Mouse (Mus musculus): ENCODE data around the gene C730034F03Rik. TPM values are rescaled to one million over a fixed set of nuclear protein-coding genes. Genes with fewer than 3 reads are reported as not detected.

The C730034F03Rik gene
- polyA plus RNA-seq, 1 experiment from 2014 or later: 7.0 TPM

- H3K27me3 ChIP-seq (replicated peaks; ENCODE audit: control insufficient read depth, insufficient read depth, low read length): no peaks in the 10 kb centered on the region
- WGBS: 4% methylated on average over 1 of the region's 1 CpGs
- ATAC-seq: no peak
- H3K36me3 ChIP-seq (ENCODE audit: control insufficient read depth, insufficient read depth): peaks cover 19% of the 10 kb centered on the region
- H3K4me1 ChIP-seq (replicated peaks; ENCODE audit: control insufficient read depth, insufficient read depth, low read length): no peaks in the 10 kb centered on the region
- no peak overlapping the region for H3K27ac ChIP-seq (ENCODE audit: low read length)
- H3K9ac ChIP-seq (replicated peaks; ENCODE audit: low read depth, low read length): no peak overlapping the region
- no peak overlapping the region for H3K4me3 ChIP-seq (replicated peaks; ENCODE audit: low read length)
- no peak overlapping the region for H3K4me2 ChIP-seq (ENCODE audit: low read length)
- no peaks in the 10 kb centered on the region for H3K9me3 ChIP-seq (ENCODE audit: control insufficient read depth, low read length)
Observed at GRCm38 (mm10) chr15:89465052-89465451, 35.7 kb downstream of the C730034F03Rik start.

- ATAC-seq: no peak
Observed at GRCm38 (mm10) chr15:89468577-89468976, 39.2 kb downstream of the C730034F03Rik start.

DNA sequence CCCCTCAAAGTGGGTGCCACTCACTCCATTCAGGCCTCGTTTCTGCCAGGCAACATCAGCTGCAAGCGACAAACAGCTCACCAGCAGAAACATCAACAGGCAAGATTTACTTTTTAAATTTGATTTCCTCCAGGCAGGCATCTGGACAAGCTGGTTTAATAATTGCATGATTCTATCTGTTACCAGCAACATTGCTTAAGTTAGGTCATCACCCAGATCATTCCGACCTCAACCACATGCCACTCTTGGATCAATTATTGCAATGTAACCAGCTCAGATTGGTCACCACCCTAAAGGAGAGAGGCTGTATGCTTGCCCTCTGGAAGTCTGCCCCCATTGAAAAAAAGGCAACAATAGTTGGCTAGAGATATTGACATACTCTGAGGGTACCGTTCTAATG is 42.1 kb downstream of the C730034F03Rik start:
- no peak overlapping the region for H3K4me3 ChIP-seq (replicated peaks; ENCODE audit: low read length)
- H3K4me2 ChIP-seq (ENCODE audit: low read length): no peak overlapping the region
- no peak for ATAC-seq
- no peaks in the 10 kb centered on the region for H3K27me3 ChIP-seq (replicated peaks; ENCODE audit: control insufficient read depth, insufficient read depth, low read length)
- H3K27ac ChIP-seq (ENCODE audit: low read length): no peak overlapping the region
- no peaks in the 10 kb centered on the region for H3K9me3 ChIP-seq (ENCODE audit: control insufficient read depth, low read length)
- H3K4me1 ChIP-seq (replicated peaks; ENCODE audit: control insufficient read depth, insufficient read depth, low read length): peaks cover 11% of the 10 kb centered on the region
- no peaks in the 10 kb centered on the region for H3K36me3 ChIP-seq (ENCODE audit: control insufficient read depth, insufficient read depth)
- 88% methylated on average over 4 of the region's 4 CpGs for WGBS
- H3K9ac ChIP-seq (replicated peaks; ENCODE audit: low read depth, low read length): no peak overlapping the region

More at GRCm38 (mm10) chr15:89468577-89468976, 39.2 kb downstream of the C730034F03Rik start:
- H3K36me3 ChIP-seq (ENCODE audit: control insufficient read depth, insufficient read depth): no peaks in the 10 kb centered on the region
- no peak overlapping the region for H3K9ac ChIP-seq (replicated peaks; ENCODE audit: low read depth, low read length)
- no peak overlapping the region for H3K4me3 ChIP-seq (replicated peaks; ENCODE audit: low read length)
- H3K27ac ChIP-seq (ENCODE audit: low read length): no peak overlapping the region
- H3K27me3 ChIP-seq (replicated peaks; ENCODE audit: control insufficient read depth, insufficient read depth, low read length): no peaks in the 10 kb centered on the region
- no peaks in the 10 kb centered on the region for H3K4me1 ChIP-seq (replicated peaks; ENCODE audit: control insufficient read depth, insufficient read depth, low read length)
- H3K9me3 ChIP-seq (ENCODE audit: control insufficient read depth, low read length): no peaks in the 10 kb centered on the region
- no peak overlapping the region for H3K4me2 ChIP-seq (ENCODE audit: low read length)
- 35% methylated on average over 2 of the region's 2 CpGs for WGBS

- peaks cover 15% of the 10 kb centered on the region for H3K4me1 ChIP-seq (replicated peaks; ENCODE audit: control insufficient read depth, insufficient read depth, low read length)
- no peak overlapping the region for H3K4me3 ChIP-seq (replicated peaks; ENCODE audit: low read length)
- no peak for ATAC-seq
- no peak overlapping the region for H3K9ac ChIP-seq (replicated peaks; ENCODE audit: low read depth, low read length)
- WGBS: 85% methylated on average over 9 of the region's 9 CpGs
- no peak overlapping the region for H3K27ac ChIP-seq (ENCODE audit: low read length)
- H3K9me3 ChIP-seq (ENCODE audit: control insufficient read depth, low read length): no peaks in the 10 kb centered on the region
- H3K4me2 ChIP-seq (ENCODE audit: low read length): no peak overlapping the region
- no peaks in the 10 kb centered on the region for H3K36me3 ChIP-seq (ENCODE audit: control insufficient read depth, insufficient read depth)
- no peaks in the 10 kb centered on the region for H3K27me3 ChIP-seq (replicated peaks; ENCODE audit: control insufficient read depth, insufficient read depth, low read length)
Observed at GRCm38 (mm10) chr15:89473370-89473769, 44.0 kb downstream of the C730034F03Rik start.

DNA sequence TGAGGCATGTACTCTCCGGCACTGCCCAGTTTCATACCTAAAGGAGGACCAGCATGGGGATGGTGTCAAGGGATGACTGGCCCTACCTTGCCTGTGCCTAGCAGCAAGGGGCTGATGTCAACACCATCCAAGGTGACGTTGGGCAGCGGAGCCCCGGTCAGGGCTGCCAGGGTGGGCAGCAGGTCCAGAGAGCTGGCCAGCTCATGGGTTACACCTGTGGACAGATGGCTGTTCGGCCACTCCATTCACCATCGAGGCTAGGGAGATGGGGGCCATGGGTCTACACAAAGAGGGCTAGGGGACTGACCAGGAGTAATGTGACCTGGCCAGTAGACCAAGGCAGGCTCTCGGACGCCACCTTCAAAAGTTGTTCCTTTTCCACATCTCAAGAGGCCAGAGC is 44.5 kb downstream of the C730034F03Rik start:
- no peak overlapping the region for H3K4me3 ChIP-seq (replicated peaks; ENCODE audit: low read length)
- H3K4me2 ChIP-seq (ENCODE audit: low read length): no peak overlapping the region
- no peak for ATAC-seq
- H3K9me3 ChIP-seq (ENCODE audit: control insufficient read depth, low read length): no peaks in the 10 kb centered on the region
- H3K4me1 ChIP-seq (replicated peaks; ENCODE audit: control insufficient read depth, insufficient read depth, low read length): peaks cover 15% of the 10 kb centered on the region
- H3K27me3 ChIP-seq (replicated peaks; ENCODE audit: control insufficient read depth, insufficient read depth, low read length): no peaks in the 10 kb centered on the region
- 98% methylated on average over 8 of the region's 8 CpGs for WGBS
- H3K27ac ChIP-seq (ENCODE audit: low read length): no peak overlapping the region
- no peaks in the 10 kb centered on the region for H3K36me3 ChIP-seq (ENCODE audit: control insufficient read depth, insufficient read depth)
- no peak overlapping the region for H3K9ac ChIP-seq (replicated peaks; ENCODE audit: low read depth, low read length)

GRCm38 (mm10) chr15:89474596-89475292 is 45.4 kb downstream of the C730034F03Rik start:
- 93% methylated on average over 19 of the region's 19 CpGs for WGBS
- no peak overlapping the region for H3K4me3 ChIP-seq (replicated peaks; ENCODE audit: low read length)
- no peak overlapping the region; the same call in 1 of the 2 replicates for H3K4me2 ChIP-seq (ENCODE audit: low read length)

GRCm38 (mm10) chr15:89475293-89475600 is 45.9 kb downstream of the C730034F03Rik start:
- 90% methylated on average over 7 of the region's 7 CpGs for WGBS
- Histone ChIP-seq H3K9ac (replicated peaks; ENCODE audit: low read depth, low read length) (peak overlapping the region; percentile 66), H3K4me2 (ENCODE audit: low read length) (peak overlapping the region; percentile 80), H3K4me1 (replicated peaks; ENCODE audit: control insufficient read depth, insufficient read depth, low read length) (peaks cover 15% of the 10 kb centered on the region), H3K27me3 (replicated peaks; ENCODE audit: control insufficient read depth, insufficient read depth, low read length) (no peaks in the 10 kb centered on the region), H3K9me3 (ENCODE audit: control insufficient read depth, low read length) (no peaks in the 10 kb centered on the region), H3K4me3 (replicated peaks; ENCODE audit: low read length) (peak overlapping the region; percentile 56), H3K27ac (ENCODE audit: low read length) (no peak overlapping the region), H3K36me3 (ENCODE audit: control insufficient read depth, insufficient read depth) (no peaks in the 10 kb centered on the region)
- ATAC-seq: no peak

More at GRCm38 (mm10) chr15:89474596-89475292, 45.4 kb downstream of the C730034F03Rik start:
- Histone ChIP-seq H3K27ac (ENCODE audit: low read length) (no peak overlapping the region), H3K36me3 (ENCODE audit: control insufficient read depth, insufficient read depth) (no peaks in the 10 kb centered on the region), H3K9me3 (ENCODE audit: control insufficient read depth, low read length) (no peaks in the 10 kb centered on the region), H3K27me3 (replicated peaks; ENCODE audit: control insufficient read depth, insufficient read depth, low read length) (no peaks in the 10 kb centered on the region), H3K4me1 (replicated peaks; ENCODE audit: control insufficient read depth, insufficient read depth, low read length) (peaks cover 15% of the 10 kb centered on the region), H3K9ac (replicated peaks; ENCODE audit: low read depth, low read length) (no peak overlapping the region)
- no peak for ATAC-seq

- Histone ChIP-seq H3K27me3 (replicated peaks; ENCODE audit: control insufficient read depth, insufficient read depth, low read length) (no peaks in the 10 kb centered on the region), H3K9ac (replicated peaks; ENCODE audit: low read depth, low read length) (peak overlapping the region; percentile 66), H3K9me3 (ENCODE audit: control insufficient read depth, low read length) (no peaks in the 10 kb centered on the region), H3K36me3 (ENCODE audit: control insufficient read depth, insufficient read depth) (no peaks in the 10 kb centered on the region), H3K4me1 (replicated peaks; ENCODE audit: control insufficient read depth, insufficient read depth, low read length) (peaks cover 15% of the 10 kb centered on the region), H3K4me2 (ENCODE audit: low read length) (peak overlapping the region; percentile 80), H3K27ac (ENCODE audit: low read length) (peak overlapping the region; percentile 65), H3K4me3 (replicated peaks; ENCODE audit: low read length) (peak overlapping the region; percentile 56)
- peak; percentile 97 for ATAC-seq
- 7% methylated on average over 44 of the region's 44 CpGs for WGBS
Observed at GRCm38 (mm10) chr15:89475611-89476474, 46.5 kb downstream of the C730034F03Rik start.

DNA sequence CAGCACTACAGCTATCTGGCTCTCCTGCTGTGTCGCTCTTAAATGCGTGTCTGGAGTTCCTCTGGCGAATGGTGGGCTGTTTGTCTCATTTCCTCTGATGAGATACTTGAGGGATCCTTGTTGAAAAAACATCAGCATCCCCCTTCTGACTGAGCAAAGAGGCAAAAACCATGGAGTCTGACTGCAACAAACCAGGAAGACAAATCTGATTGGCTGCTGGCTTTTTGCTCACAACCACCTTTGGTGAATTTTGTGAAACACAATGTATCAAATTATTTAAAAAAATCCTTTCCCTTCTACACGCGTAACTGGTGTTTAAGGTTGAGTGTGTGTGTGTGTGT is 47.1 kb downstream of the C730034F03Rik start:
- Histone ChIP-seq H3K9me3 (ENCODE audit: control insufficient read depth, low read length) (no peaks in the 10 kb centered on the region), H3K36me3 (ENCODE audit: control insufficient read depth, insufficient read depth) (no peaks in the 10 kb centered on the region), H3K27ac (ENCODE audit: low read length) (peak overlapping the region; percentile 65), H3K4me3 (replicated peaks; ENCODE audit: low read length) (peak overlapping the region; percentile 56), H3K4me1 (replicated peaks; ENCODE audit: control insufficient read depth, insufficient read depth, low read length) (peaks cover 15% of the 10 kb centered on the region), H3K4me2 (ENCODE audit: low read length) (peak overlapping the region; percentile 80), H3K9ac (replicated peaks; ENCODE audit: low read depth, low read length) (peak overlapping the region; percentile 66), H3K27me3 (replicated peaks; ENCODE audit: control insufficient read depth, insufficient read depth, low read length) (no peaks in the 10 kb centered on the region)
- whole genome bisulfite sequencing: 4% methylated on average over 5 of the region's 5 CpGs
- ATAC-seq: no peak

All from forebrain, embryonic 16.5 days (tissue).